Mouse (Mus musculus) kidney, postnatal 10 days (tissue): Measurements from ENCODE around the gene Muc13.

Experiments used
- DNase-seq: peaks from one replicate; pipeline ENCODE4 v3.0.0; 2021; ENCODE audit warnings: mixed read lengths

The Muc13 gene

DNA sequence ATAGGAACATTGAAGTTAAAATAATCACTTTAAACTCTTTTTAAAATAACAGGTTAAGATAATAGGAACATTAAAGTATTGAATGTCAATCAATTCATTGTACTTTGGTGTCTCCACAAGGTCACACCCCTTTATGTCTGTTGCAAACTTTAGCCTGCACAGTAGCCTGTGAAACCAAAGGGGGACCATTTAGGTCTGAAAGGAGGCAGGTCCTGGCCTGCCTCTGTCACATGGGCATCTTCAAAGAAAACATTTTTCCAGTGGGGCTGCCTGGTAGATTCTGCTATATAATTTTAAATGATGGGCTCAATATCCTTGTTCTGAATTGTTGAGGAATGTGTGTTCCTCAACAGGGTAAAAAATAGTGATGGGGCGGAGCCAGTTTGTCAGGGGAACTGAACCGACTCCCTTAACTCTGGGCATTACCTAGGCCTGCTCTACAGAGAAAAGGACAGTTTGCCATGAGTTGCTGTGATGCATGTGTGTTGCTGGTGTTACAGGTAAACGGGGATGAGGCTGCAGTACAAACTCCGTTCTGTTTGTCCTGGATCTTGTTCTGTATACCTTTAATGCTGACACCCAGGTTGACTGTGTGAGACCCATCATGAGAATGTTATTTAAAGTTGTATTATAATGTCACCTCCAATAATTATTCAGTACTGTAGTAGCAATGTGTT, 22.9 kb upstream of the Muc13 start:
- DNase-seq, result no peak

DNA sequence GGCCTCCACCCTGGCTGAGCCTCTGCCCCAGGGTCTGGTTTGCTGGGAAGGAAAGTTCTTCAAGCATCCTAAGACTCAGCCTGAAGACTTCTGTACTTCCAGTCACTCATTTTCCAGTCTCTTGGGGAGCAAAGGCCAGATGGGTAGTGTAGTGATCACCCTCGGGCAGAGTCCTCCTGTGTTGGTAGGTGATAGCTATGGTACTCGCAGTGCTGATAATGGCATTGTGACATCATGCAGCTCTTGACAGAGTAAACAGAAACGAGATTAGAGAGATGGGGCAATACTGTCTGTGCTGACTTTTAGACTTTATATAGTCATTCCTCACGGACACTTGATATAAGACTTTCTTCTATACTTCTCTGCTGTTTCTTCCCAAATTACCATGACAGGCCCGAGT, 21.0 kb upstream of the Muc13 start:
- DNase-seq, result no peak

DNA sequence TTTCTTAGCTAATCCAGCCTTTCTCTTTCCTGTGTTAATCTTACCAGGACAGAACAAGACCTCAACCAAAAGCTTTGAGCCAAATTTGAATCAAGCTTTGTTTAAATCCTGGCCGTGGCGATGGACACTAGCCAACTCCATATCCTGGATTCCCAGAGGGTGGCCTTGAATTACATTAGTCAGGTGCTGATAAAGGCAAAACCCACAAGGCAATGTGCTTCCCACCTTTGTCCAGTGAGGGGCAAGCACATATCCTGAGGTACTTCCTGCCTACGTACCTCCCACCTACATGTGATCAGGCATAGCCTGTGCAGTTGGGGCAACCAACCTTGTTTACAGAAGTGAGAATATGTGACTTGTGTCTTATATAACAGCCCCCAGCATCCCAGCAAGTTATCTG, 18.9 kb upstream of the Muc13 start:
- DNase-seq, result peak; percentile 24

DNA sequence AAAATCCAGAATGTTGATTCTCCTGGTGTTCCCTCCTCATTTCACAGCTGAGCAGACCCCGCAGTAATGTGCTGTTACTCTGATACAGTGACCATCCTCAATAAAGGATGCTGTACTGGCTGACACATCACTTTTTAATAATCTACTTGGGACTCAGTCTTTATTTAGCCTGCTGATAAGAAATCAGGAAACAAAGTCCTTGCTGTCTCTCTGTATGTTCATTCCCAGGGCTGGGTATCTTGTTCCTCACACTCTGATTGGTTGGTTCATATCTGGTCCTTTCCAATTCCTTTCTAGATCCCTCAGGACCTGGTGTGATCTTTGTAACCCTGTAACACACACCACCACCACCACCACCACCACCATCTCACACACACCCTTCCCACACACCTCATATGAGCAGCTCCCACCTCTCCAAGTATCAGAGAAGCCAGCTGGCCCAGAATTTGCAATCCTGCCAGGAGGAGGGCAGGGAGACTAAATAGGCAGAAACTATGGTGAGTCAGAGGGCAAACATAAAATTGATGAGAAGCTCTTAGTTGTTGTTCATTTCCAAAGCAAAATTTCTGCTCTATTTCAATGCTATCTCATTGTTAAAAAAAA, 18.0 kb upstream of the Muc13 start:
- DNase-seq, result no peak

DNA sequence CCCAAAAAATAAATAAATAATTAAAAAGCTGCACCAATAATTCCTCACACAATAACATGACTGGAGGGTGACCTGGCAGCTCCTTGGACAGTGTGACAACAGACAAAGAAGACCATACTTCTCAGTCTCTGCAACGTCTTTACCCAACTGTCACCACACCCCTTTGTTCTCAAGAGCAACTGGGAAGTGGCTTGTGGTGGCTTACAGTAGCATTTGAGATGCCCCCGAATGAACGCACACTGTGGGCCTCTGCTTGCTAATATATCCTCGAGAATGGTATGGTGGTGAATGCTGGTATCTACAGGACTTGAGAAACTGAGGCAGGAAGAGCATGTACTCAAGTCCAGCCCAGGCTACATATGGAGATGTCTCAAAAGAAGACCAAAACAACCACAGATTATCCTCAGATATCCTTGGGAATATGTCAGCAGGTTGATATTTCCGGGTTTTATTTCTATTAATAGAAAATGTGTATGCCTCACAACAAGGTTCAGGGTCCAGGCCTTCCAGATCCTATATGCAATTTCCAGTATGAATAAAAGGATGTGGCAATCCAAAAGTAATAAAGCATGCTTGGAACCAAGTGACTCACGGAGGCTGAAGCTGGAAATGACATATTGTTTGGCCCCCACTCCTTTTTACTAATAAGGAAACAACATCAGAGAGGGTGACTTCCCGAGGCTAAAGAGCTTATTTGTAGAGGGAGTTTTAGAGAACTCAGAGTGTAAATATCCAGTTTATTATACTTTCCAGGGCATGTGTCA, 16.9 kb upstream of the Muc13 start:
- no peak for DNase-seq

DNA sequence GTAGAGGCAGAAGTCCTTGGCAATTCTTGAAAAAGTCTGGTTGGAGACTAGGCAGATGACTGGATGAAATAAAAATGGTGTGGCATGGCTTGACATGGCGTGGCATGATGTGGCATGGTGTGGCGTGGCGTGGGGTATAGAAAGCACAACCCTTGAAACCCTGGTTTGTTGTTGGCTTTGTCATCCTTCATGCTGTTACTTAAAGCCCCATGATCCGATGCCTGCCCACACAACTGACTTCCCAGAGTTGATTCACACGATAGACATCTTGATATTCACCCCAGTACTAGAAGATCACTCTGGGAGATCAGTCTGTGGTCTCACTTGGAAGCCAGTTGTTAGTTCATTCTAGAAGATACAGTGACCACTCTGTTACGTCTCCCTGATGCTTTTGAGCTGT, 16.2 kb upstream of the Muc13 start:
- DNase-seq, result no peak

DNA sequence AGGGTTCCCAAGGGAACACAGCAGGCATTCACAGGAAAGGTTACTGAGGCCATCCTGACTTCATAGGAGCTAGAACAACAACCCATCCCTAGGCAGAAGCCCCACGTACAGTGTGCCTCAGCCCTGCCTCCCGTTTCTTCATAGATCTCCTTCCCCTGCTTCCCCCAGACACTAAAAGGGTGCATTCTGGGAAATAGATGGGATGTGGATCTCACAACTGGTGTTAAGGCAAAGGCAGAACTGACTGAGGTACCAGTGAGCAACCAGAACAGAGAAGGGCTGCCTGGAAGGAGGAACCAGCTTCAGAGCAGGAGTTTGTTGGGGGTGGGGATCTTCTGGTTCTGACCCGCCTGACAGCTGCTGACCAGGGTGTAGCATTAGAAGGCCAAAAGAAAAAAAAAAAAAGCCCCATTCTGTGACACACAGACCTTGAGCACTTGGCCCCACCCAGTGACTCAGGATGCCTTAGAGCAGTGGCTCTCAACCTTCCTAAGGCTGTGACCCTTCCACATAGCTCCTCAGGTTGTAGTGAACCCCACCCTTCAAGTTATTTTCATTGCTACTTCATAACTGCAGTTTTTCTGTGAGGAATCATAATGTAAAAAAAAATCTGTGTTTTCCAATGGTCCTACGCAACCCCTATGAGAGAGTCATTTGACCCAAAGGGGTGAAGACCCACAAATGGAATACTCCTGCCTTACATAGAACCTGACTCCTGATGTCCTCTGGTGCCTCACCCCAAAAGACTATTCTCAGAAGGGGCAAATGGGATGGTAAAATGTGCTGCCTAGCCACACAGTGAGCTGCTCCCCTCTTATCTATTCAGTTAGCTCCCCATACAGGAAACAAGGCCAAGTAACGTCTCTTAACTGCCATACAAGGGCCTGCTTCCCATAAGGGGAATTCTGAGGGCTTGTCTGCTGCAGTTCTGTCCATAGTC, 11.8 kb upstream of the Muc13 start:
- DNase-seq, result no peak

DNA sequence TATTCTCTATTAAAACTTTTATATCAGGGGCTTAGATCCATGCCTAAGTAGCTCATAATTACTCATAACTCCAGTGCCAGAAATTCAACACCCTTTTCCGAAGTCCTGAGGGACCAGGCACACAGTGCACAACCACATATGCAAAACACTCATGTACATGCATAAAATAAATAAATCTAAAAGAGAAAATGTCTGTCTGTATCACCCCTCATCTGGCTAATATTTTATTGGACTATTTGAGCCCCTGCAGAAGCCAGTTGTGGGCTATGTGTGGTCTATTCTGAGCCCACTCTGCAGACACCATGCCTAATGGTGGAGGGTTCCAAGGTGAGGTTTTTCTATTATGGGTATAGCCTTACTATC, 11.1 kb upstream of the Muc13 start:
- DNase-seq, result no peak

DNA sequence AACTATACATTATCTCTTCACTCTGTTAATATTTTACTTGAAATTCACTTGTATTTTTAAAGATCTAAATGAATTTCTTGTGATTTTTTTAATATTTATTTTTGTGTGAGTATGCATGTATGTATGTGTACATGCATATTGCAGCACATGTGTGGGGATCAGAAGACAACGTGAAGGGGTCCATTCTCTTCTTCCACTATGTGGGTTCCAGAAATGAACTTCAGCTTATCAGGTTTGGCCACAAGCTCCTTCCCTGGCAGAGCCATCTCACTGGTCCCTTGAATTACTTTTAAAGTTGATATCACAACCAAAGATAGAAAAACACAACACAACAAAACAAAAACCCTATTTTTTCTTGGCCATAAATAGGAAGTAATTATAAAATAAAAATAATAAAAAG, 9.3 kb upstream of the Muc13 start:
- no peak for DNase-seq

DNA sequence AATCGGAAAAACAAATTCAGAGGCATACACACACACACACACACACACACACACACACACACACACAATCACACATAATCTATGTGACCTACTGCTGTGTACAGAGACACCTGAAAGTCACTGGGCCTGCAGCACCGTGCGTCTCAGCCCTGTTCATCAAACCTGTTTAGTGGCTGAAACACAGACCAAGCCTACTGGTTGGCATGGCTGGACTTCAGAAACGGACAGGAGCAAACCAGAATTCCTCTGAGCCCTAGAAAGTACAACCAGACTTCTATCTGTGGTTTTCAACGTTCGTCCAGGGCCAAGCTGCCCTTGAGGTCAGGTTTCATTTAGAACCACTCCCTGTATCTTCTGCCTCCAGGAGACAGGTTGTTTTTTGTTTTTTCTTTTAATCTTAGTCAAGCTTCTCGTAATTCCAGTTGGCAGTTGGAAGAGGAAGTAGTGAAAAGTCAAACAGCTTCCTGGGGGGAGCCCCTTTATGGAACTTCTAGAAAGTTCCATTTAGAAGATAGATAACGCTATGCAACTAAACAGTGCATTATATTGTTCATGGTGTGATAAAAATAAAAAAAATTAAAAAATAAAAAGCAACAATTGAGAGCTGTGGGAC, 8.6 kb upstream of the Muc13 start:
- no peak for DNase-seq

DNA sequence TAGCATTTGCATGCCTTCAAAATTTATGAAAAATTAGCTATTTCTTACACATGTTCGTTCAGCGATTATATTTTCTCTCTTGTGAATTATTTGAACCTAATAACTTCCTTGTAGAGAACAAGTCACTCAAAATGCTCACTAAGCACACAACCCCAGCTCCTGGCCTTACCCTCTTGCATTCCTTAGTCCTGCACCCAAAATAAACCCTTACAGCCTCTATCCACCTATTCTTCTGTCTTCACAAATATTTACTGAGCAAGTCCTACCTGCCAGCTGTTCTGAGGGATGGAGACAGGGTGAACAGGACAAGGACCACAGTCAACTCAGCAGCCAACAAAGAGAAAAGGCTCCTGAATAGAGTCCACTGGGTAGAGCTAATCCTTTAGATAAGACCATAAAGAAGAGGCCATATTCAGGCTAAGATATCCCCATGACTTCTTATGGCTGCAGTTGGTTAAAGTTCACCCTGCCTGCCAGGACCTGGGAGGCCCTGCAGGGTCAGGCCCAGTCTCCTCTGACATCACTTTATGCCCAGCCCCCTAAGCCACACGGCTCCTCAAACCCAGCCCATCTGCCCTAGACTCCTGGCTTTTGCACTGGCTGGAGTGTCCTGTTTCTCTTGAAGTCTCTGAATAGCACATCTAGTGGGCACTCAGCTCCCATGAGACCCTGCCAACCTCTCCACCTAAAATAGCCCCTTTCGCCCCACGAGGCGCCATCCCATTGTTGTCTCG, 7.0 kb upstream of the Muc13 start:
- DNase-seq, result no peak

DNA sequence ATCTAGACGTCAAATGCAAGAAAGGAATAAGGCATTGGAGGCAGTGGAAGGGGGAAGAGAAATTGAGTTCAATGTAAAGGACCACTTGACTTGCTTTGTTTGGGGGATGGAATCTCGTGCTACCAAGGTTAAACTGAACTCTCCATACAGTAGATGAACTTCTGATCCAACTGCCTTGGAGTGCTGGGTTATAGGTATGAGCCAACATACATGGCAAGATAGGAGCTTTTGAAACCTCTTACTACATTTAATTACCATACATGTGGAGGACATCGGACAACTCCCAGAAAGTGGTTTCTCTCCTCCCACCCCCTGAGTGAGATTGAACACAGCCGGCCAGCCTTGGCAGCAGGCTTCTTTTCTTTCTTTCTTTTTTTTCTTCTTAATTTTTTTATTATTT, 1.3 kb downstream of the Muc13 start:
- no peak for DNase-seq

DNA sequence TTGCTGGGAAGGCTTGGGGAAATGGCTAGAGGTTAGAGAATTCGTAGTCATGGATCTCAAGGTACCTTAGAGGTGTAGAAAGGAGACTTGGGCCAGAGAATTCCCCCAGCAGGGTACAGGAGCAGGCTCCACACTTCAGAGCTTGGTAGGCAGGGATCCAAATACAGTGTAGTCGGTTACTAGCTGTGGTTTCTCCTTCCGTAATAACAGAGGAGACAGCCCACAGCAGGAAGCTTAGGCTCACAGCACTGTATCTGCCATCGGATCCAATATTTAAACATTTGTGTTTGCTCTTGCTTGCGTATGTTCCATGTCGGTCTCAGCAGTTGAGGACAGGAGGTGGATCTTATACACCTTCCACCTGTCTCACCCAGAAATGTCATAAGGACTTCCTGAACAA, 2.0 kb downstream of the Muc13 start:
- no peak for DNase-seq

DNA sequence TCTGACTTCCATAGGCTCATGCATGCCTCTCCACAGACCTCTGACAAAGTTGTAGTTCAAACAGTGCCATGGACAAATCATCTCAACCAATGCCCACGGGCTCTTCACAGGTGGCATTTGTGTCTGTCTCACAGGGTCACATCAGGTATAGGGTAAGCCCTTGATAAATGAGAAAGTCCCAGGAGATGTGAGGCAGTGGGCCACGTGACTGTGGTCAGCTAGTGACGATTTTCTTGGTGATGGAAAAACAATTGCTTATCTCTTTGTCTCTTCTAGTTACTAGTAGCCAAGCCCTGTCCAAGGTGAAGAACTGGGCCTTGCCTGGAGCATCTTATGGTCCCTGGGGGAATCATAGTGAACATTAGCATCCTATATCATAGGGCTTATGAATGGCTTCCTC, 2.9 kb downstream of the Muc13 start:
- DNase-seq, result no peak

DNA sequence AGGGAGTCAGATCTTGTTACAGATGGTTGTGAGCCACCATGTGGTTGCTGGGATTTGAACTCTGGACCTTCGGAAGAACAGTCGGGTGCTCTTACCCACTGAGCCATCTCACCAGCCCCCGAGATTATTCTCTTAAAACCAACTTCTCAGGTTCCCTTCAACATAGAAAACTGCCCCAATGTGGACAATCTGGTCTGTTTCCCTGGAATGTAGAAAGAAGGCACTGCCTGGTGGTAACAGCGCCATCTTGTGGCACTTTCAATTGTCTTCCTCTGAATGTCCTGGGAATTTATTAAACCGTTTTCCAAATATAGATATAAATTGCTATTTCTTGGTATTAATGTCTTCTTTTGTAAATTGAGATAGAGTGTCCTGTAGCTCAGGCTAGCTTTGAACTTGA, 4.0 kb downstream of the Muc13 start:
- DNase-seq, result peak; percentile 82

DNA sequence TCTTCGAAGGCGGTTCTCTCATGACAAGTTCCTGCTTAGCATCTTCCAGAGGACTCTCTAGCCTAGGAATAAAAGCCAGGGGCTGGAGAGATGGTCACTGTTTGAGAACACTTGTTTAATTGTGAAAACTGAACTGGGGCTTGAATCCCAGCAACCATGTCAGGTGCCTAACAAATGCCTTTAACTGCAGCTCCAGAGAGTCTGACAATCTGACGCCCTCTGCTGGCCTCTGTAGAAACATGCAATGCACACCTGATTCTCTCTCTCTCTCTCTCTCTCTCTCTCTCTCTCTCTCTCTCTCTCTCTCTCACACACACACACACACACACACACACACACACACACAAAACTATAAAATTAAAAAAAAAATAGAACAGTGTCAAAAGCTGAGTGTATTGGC, 16.2 kb downstream of the Muc13 start:
- DNase-seq, result no peak

DNA sequence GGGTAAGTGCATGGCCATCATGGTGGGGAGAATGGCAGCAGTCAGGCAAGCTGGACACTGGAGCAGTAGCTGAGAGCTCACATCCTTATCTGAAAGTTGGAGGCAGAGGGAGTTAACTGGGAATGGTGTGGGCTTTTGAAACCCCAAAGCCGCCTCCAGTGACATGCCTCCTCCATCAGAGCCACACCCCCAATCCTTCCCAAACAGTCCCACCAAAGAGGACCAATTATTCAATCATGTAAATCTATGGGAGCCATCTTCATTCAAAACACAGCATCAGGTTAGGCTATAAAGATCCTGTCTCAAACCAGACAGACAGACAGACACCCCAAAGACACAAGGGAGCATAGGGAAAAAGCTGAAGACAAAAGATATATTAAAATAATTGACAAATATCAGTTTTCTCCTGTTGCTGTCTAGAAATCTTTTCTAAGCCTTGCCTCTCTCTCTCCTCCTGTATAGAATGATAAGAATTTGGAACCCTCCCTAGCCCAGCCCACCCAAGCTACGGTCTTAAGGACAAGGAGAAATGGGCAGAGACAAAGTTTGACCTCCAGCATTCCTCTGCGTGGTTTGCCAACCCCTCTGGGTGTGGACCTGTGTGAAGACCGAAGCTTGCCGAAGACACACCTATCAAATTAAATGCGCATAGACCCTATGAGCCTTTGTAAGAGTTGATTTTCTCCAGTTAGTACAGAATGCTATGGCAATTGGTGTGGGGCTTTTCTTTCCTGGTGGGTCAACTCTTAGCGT, 24.8 kb downstream of the Muc13 start:
- no peak for DNase-seq

DNA sequence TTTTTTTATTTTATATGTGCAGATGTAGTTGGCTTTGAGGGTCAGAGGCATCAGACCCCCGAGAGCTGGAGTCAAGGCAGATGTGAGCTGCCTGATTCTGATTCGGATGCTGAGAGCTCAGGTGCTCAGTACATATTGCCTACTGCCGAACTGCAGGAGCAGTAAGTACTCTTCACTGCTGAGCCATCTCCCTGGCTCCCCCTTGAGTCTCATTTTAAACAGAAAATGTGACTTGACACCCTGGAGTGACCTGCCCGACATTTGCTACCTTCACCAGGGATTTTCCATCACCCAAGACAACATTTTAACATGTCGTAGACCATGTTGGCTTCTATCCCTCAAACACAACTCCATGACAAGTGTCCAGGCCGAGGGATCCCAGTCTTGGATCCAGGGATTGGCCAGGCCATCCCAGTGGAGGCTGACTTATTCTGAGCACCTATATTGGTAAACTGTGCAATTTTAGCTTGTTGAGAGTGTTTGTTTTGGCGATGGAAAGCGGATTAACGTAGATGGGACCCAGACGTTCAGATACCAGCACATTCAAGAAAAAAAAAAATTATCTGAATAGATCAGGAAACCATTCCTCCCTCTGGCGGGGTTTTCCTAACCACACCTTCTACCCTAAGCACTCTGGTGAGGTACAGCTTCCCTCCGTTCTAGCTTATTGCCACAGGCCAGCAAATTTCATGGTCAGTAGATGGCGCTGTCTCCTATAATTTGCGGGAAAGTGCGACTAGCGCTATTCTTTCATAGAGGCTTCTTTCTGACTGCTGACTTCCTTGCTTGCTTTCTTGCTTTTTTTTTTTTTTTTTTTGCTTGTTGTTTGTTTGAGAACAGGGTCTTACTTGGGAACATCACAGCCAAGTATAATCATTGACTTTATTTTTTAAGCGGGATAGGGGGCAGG, 26.7 kb downstream of the Muc13 start:
- DNase-seq, result peak; percentile 93

DNA sequence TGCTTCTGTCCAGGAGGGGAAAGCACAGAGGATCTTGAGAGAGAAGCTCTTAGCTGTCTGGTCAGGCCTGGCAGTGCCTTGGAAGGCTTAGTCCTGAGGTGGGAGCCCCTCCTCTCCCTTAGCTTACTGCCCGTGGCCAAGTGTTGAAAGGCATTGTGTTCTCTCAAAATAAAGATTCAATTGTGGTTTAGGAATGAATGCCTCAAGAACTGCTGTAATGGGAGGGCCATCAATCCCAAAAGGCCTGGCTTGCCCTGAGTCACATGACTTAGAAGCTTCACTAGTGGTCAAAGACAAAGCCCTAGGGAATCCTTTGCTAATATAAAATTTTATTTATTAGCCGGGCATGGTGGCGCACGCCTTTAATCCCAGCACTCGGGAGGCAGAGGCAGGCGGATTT, 30.8 kb downstream of the Muc13 start:
- no peak for DNase-seq

DNA sequence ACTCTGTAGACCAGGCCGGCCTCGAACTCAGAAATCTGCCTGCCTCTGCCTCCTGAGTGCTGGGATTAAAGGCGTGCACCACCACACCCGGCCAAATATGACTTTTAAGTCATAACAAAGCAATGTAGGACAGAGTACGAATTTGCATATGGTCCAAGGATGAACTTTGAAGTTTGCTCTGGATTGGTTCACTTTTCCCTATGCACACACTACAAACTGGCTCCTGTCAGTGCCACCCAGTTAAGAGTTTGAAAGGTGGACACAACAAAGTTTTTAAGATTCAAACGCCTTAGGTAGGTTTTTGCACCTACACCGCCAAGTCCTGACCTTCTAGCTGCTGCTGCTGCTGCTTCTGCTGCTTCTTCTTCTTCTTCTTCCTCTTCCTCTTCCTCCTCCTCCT, 34.7 kb downstream of the Muc13 start:
- no peak for DNase-seq
